Mouse (Mus musculus): ENCODE measurements around the gene 2810021J22Rik.
A peak's percentile ranks its signal among the peaks of the same experiment; 100 is the strongest.

The 2810021J22Rik gene

GRCm38 (mm10) chr11:58916879-58917744 lies 50.1 kb downstream of the 2810021J22Rik start:
- peak; percentile 75 for DNase-seq (ENCODE audit: low spot score)

GRCm38 (mm10) chr11:58917745-58918366 lies 50.8 kb downstream of the 2810021J22Rik start, which contains the start of gene Btnl10:
TSS of gene Btnl10 (plus strand) at chr11:58917908.
- no peak for DNase-seq (ENCODE audit: low spot score)

- DNase-seq (ENCODE audit: low spot score): no peak
Observed at GRCm38 (mm10) chr11:58918759-58919158, 51.7 kb downstream of the 2810021J22Rik start.

- DNase-seq (ENCODE audit: low spot score): no peak
Observed at GRCm38 (mm10) chr11:58922420-58922819, 55.4 kb downstream of the 2810021J22Rik start.

GRCm38 (mm10) chr11:58926651-58927050 lies 59.6 kb downstream of the 2810021J22Rik start:
- no peak for DNase-seq (ENCODE audit: low spot score)

- DNase-seq (ENCODE audit: low spot score): no peak
Observed at GRCm38 (mm10) chr11:58927053-58927452, 60.0 kb downstream of the 2810021J22Rik start.

- peak; percentile 59 for DNase-seq (ENCODE audit: low spot score)
Observed at GRCm38 (mm10) chr11:58927790-58928651, 61.0 kb downstream of the 2810021J22Rik start.

- DNase-seq (ENCODE audit: low spot score): no peak
Observed at GRCm38 (mm10) chr11:58929055-58929454, 62.0 kb downstream of the 2810021J22Rik start.

- DNase-seq (ENCODE audit: low spot score): no peak
Observed at GRCm38 (mm10) chr11:58929641-58930040, 62.6 kb downstream of the 2810021J22Rik start.

- no peak for DNase-seq (ENCODE audit: low spot score)
Observed at GRCm38 (mm10) chr11:58930254-58930653, 63.2 kb downstream of the 2810021J22Rik start.

GRCm38 (mm10) chr11:58931576-58931975 lies 64.6 kb downstream of the 2810021J22Rik start:
- DNase-seq (ENCODE audit: low spot score): no peak

Data from retina, embryonic 14.5 days (tissue).